Mouse (Mus musculus) G1E (cell line): Measurements from ENCODE around the gene Wbp11. TPM values are rescaled to one million over a fixed set of nuclear protein-coding genes. Genes with fewer than 3 reads are reported as not detected.
A peak's percentile ranks its signal among the peaks of the same experiment; 100 is the strongest.

Experiments used
- ATAC-seq: 2 replicates; pipeline ENCODE4 v1.8.0; 2016; ENCODE audit warnings: mild to moderate bottlenecking; ENCODE audit not compliant: insufficient number of reproducible peaks, poor library complexity, low FRiP score, severe bottlenecking; ENCODE audit errors: extremely low read depth
- DNase-seq: peaks from one replicate; pipeline ENCODE4 v3.0.0; 2012; ENCODE audit warnings: low spot score
- H3K27me3 ChIP-seq: 2 replicates; pipeline ENCODE4 v1.6.1; 2012; ENCODE audit warnings: mild to moderate bottlenecking, low read length, inconsistent platforms; ENCODE audit not compliant: insufficient read depth
- H3K36me3 ChIP-seq: replicated peaks from 2 replicates; pipeline ENCODE3; 2012; ENCODE audit warnings: mild to moderate bottlenecking, inconsistent platforms
- H3K4me1 ChIP-seq: 2 replicates; pipeline ENCODE4 v1.6.1; 2012; ENCODE audit warnings: low read depth, low read length, inconsistent platforms, mixed read lengths; ENCODE audit not compliant: insufficient read depth
- H3K4me3 ChIP-seq: 2 replicates; pipeline ENCODE4 v1.5.1; 2012; ENCODE audit warnings: low read depth, mild to moderate bottlenecking, inconsistent platforms, low read length, moderate library complexity, mixed read lengths
- H3K9me3 ChIP-seq: replicated peaks from 2 replicates; pipeline ENCODE4 v1.6.1; 2012; ENCODE audit warnings: inconsistent platforms
- CTCF ChIP-seq: IDR thresholded peaks from 2 replicates; pipeline ENCODE4 v1.5.1; 2012; ENCODE audit warnings: low read depth, low read length, inconsistent platforms, mixed read lengths
- GATA1 ChIP-seq: IDR thresholded peaks from 2 replicates; pipeline ENCODE4 v1.6.1; 2012; ENCODE audit warnings: borderline replicate concordance, low read length, inconsistent platforms, mixed read lengths
- GATA2 ChIP-seq: IDR thresholded peaks from 2 replicates; pipeline ENCODE4 v1.6.1; 2012; ENCODE audit warnings: low read depth, low read length, inconsistent platforms, borderline replicate concordance
- POLR2AphosphoS5 ChIP-seq: IDR thresholded peaks from 2 replicates; pipeline ENCODE4 v1.6.1; 2012; ENCODE audit warnings: low read depth, low read length, inconsistent platforms; ENCODE audit not compliant: insufficient replicate concordance
- TAL1 ChIP-seq: conservative IDR thresholded peaks from 2 replicates; pipeline ENCODE4 v1.6.1; 2012; ENCODE audit warnings: low read depth, low read length, inconsistent platforms, mixed read lengths
- polyA plus RNA-seq: library from polyadenylated mRNA; stranded (reverse); fragments of >175 nt; gene quantifications from 2 replicates; pipeline ENCODE4 v1.2.3, GENCODE M21; 2012
- total RNA-seq, 2 experiments: library from RNA; stranded (forward) in 1 of 2; stranded (reverse) in 1 of 2; fragments of 200-1000 nt in 1 of 2; fragments of >200 nt in 1 of 2; fragmentation: Nextera tagmentation in 1 of 2; gene quantifications; 2 replicates each; pipeline ENCODE4 v1.2.3; 2014 to 2017

The Wbp11 gene
- total and polyA plus RNA-seq, 3 experiments, result 49.0 to 307 (median 202) TPM

DNA sequence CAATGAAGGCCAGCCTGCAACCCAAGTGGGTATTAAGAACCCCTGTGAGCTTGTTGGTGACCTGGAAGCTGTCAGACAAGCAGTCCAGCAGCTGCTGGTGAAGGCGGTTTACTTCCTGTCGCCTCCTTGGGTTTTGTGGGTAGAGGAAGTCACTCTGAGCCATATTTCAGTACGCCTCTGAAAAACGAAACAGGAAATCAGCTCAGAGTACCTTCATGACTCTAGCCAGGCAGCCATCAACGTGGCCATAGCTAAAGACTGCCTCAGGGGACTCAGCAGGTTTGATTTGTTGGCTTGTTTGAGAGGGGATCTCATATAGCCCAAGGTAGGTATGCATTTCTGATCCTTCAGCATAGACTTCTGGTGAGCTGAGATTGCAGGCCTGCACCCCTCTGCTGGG is 3.7 kb upstream of the Wbp11 start:
- H3K36me3 ChIP-seq, result no peaks in the 10 kb centered on the region
- H3K9me3 ChIP-seq, result no peaks in the 10 kb centered on the region
- no peak for DNase-seq
- TF ChIP-seq TAL1 (no peak), GATA2 (no peak), GATA1 (no peak), CTCF (no peak), POLR2AphosphoS5 (no peak)
- H3K4me3 ChIP-seq, result no peak overlapping the region
- no peak for ATAC-seq
- peaks cover 18% of the 10 kb centered on the region for H3K4me1 ChIP-seq
- peaks cover 4% of the 10 kb centered on the region for H3K27me3 ChIP-seq

DNA sequence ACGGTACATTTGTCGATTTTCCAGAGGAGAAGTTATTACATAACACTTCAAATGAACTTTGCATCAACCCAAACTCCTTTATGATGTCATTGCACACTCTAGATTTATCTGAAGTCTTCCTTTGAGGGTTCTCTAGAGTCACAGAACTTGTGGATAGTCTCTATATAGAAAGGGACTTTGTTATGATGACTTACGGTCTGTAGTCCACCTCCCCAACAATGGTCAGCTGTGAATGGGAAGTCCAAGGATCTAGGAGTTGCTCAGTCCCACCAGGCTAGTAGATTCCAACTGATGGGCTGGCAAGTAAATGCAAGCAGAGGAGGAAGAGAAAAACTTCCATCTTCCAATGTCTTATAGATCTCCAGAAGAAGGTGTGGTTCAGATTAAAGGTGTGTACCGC is 648 bp upstream of the Wbp11 start:
- no peak for DNase-seq
- H3K4me3 ChIP-seq, result peak overlapping the region; percentile 68
- H3K27me3 ChIP-seq, result no peaks in the 10 kb centered on the region
- peaks cover 20% of the 10 kb centered on the region for H3K36me3 ChIP-seq
- H3K9me3 ChIP-seq, result no peaks in the 10 kb centered on the region
- H3K4me1 ChIP-seq, result peaks cover 32% of the 10 kb centered on the region
- no peak for TF ChIP-seq GATA2
- TF ChIP-seq GATA1, result no peak
- no peak for TF ChIP-seq POLR2AphosphoS5
- TF ChIP-seq TAL1, result no peak
- no peak for TF ChIP-seq CTCF
- ATAC-seq, result no peak

DNA sequence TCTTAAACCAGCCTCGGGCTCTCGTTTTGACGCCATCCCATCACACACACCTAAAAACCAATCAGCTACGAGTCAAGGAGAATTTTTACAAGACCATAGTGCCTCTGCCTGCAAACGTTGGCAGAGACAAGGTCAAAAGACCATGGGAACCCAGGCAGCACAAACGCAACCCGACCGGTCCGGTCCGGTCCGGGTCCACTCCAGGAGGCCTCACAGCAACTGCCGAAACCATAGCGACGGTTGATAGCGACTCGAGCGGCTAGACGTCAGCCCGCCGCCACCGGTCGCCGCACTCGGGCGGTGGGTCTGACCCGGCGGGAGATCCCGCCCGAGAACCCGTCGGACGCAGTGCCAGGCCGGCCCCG is 535 bp downstream of the Wbp11 start, which contains the start of gene BC049715:
Gene BC049715, plus strand, starts transcription at position 111 of the 365 bp plus-strand sequence.
- no peak for ATAC-seq
- H3K36me3 ChIP-seq, result peaks cover 27% of the 10 kb centered on the region
- no peak for DNase-seq
- no peaks in the 10 kb centered on the region for H3K27me3 ChIP-seq
- TF ChIP-seq GATA2, result no peak
- no peak for TF ChIP-seq CTCF
- no peak for TF ChIP-seq GATA1
- no peak for TF ChIP-seq TAL1
- TF ChIP-seq POLR2AphosphoS5, result no peak
- H3K4me3 ChIP-seq, result peak within 1 kb of the TSS; percentile 93
- H3K4me1 ChIP-seq, result peaks cover 33% of the 10 kb centered on the region
- H3K9me3 ChIP-seq, result no peaks in the 10 kb centered on the region

DNA sequence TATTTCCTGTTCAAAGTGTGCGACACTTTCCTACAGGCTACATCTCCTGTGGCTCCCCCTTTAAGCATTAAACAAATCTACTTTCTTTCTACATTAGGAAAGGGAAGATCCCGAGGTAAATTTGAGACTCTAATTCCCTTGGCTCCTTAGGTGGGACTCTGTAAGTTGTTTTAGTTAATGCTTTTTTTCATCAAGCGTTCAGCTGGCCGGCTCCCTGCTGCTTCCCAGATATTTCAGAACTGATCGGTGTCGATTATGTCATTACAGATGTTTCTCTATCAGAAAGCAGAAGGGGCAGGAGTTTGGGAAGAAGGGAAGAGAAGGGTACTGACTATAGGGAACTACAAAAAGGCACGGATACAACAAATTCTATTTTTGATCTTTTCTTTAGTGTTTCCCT is 917 bp downstream of the Wbp11 start:
- DNase-seq, result no peak
- Histone ChIP-seq H3K9me3 (no peaks in the 10 kb centered on the region), H3K4me1 (peaks cover 36% of the 10 kb centered on the region), H3K27me3 (no peaks in the 10 kb centered on the region), H3K36me3 (peaks cover 31% of the 10 kb centered on the region), H3K4me3 (peak overlapping the region; percentile 93)
- no peak for ATAC-seq
- TF ChIP-seq GATA1 (no peak), TAL1 (no peak), POLR2AphosphoS5 (no peak), GATA2 (no peak), CTCF (no peak)

DNA sequence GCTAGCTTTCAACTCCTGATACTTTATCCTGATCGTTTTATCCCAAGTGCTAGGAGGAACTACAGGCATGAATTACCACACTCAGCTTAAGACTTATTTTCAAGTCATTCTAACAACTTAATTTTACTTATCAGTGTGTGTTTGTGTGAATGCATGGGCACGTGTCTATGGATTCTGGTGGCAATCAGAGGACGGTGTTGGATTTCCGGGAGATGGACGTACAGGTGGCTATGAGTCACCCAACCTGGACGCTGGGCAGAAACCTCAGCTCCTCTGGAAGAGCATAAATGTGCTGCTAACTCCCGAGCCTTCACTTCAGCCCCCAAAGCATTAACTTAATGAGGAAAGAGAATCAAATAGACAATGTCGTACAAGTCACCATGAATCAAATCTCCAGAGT is 3.0 kb downstream of the Wbp11 start:
- Histone ChIP-seq H3K4me1 (peaks cover 44% of the 10 kb centered on the region), H3K4me3 (no peak overlapping the region), H3K9me3 (no peaks in the 10 kb centered on the region), H3K27me3 (no peaks in the 10 kb centered on the region), H3K36me3 (peaks cover 52% of the 10 kb centered on the region)
- DNase-seq (no peak), ATAC-seq (no peak)
- TF ChIP-seq TAL1 (no peak), GATA1 (no peak), CTCF (no peak), POLR2AphosphoS5 (no peak), GATA2 (no peak)

DNA sequence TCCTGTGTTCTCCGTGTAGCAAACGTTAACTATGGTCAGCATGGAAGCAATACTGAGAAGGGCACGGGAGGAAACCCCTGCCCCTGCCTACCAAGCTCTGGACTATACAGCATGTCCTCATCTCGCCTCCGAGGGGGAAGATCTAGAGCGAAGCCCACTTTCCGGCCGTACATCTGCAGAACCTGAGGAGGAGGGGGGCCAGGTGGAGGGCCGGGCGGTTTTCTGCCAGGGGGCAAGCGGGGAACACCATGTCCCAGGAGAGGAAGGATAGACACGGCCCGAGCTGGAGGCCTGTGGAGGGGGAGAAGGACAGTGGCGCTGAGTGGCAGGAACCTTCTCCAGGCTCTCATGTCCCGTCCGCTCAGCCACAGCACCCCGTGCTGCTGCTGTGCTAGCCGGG is 6.9 kb downstream of the Wbp11 start:
- no peaks in the 10 kb centered on the region for H3K9me3 ChIP-seq
- H3K36me3 ChIP-seq, result peaks cover 90% of the 10 kb centered on the region
- H3K4me1 ChIP-seq, result peaks cover 43% of the 10 kb centered on the region
- DNase-seq (no peak), ATAC-seq (no peak)
- no peaks in the 10 kb centered on the region for H3K27me3 ChIP-seq
- no peak for TF ChIP-seq CTCF
- no peak overlapping the region for H3K4me3 ChIP-seq

DNA sequence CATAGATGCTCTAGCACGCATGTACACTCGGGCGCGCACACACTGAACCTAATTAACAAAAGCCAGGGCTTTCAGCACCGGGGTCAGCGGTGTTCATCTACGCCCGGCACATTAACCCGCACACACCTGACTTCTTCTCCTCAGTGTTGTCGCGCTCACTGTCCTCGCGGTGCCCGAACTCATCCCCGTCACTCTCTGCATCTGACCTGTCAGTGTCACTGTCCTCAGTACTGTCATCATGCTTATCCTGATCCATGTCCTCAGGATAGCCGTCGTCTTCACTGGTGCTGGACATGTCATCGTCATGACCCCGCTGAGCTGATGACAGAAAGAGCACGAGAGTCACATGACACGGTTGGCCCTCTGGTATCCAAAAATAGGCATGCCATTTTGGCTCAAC is 7.7 kb downstream of the Wbp11 start:
- ATAC-seq (no peak), DNase-seq (no peak)
- Histone ChIP-seq H3K9me3 (no peaks in the 10 kb centered on the region), H3K27me3 (no peaks in the 10 kb centered on the region), H3K4me3 (peak overlapping the region; percentile 18; the same call in 1 of the 2 replicates), H3K4me1 (peaks cover 42% of the 10 kb centered on the region), H3K36me3 (peaks cover 93% of the 10 kb centered on the region)
- TF ChIP-seq POLR2AphosphoS5 (no peak), CTCF (no peak), TAL1 (no peak), GATA1 (no peak), GATA2 (no peak)
